Mouse (Mus musculus): ENCODE measurements around the gene Ankrd6. TPM values are rescaled to one million over a fixed set of nuclear protein-coding genes. Genes with fewer than 3 reads are reported as not detected.

The Ankrd6 gene
- total RNA-seq, 2 experiments from 2014 or later: 0.33 to 0.42 TPM

GRCm38 (mm10) chr4:32951035-32951940 is 647 bp upstream of the Ankrd6 start:
- no peak for ATAC-seq (ENCODE audit: poor library complexity, severe bottlenecking)

GRCm38 (mm10) chr4:32948696-32949095 is 1.9 kb downstream of the Ankrd6 start:
- no peak for ATAC-seq (ENCODE audit: poor library complexity, severe bottlenecking)

- ATAC-seq (ENCODE audit: poor library complexity, severe bottlenecking): no peak
Observed at GRCm38 (mm10) chr4:32947631-32948030, 3.0 kb downstream of the Ankrd6 start.

- no peak for ATAC-seq (ENCODE audit: poor library complexity, severe bottlenecking)
Observed at GRCm38 (mm10) chr4:32940984-32941383, 9.7 kb downstream of the Ankrd6 start.

- no peak for ATAC-seq (ENCODE audit: poor library complexity, severe bottlenecking)
Observed at GRCm38 (mm10) chr4:32939964-32940363, 10.7 kb downstream of the Ankrd6 start.

- ATAC-seq (ENCODE audit: poor library complexity, severe bottlenecking): no peak
Observed at GRCm38 (mm10) chr4:32939521-32939920, 11.1 kb downstream of the Ankrd6 start.

GRCm38 (mm10) chr4:32936762-32937341 is 13.8 kb downstream of the Ankrd6 start:
- no peak for ATAC-seq (ENCODE audit: poor library complexity, severe bottlenecking)

GRCm38 (mm10) chr4:32932056-32932455 is 18.6 kb downstream of the Ankrd6 start:
- ATAC-seq (ENCODE audit: poor library complexity, severe bottlenecking): no peak

GRCm38 (mm10) chr4:32929750-32930149 is 20.9 kb downstream of the Ankrd6 start:
- ATAC-seq (ENCODE audit: poor library complexity, severe bottlenecking): no peak

GRCm38 (mm10) chr4:32928692-32929448 is 21.8 kb downstream of the Ankrd6 start:
- ATAC-seq (ENCODE audit: poor library complexity, severe bottlenecking): no peak

GRCm38 (mm10) chr4:32923891-32924294 is 26.7 kb downstream of the Ankrd6 start:
- no peak for ATAC-seq (ENCODE audit: poor library complexity, severe bottlenecking)

GRCm38 (mm10) chr4:32923436-32923835 is 27.2 kb downstream of the Ankrd6 start:
- ATAC-seq (ENCODE audit: poor library complexity, severe bottlenecking): no peak

GRCm38 (mm10) chr4:32922871-32923270 is 27.8 kb downstream of the Ankrd6 start:
- no peak for ATAC-seq (ENCODE audit: poor library complexity, severe bottlenecking)

- no peak for ATAC-seq (ENCODE audit: poor library complexity, severe bottlenecking)
Observed at GRCm38 (mm10) chr4:32920863-32921262, 29.8 kb downstream of the Ankrd6 start.

- no peak for ATAC-seq (ENCODE audit: poor library complexity, severe bottlenecking)
Observed at GRCm38 (mm10) chr4:32918571-32918970, 32.1 kb downstream of the Ankrd6 start.

GRCm38 (mm10) chr4:32916689-32917385 is 33.8 kb downstream of the Ankrd6 start:
- ATAC-seq (ENCODE audit: poor library complexity, severe bottlenecking): no peak

GRCm38 (mm10) chr4:32915928-32916327 is 34.7 kb downstream of the Ankrd6 start:
- ATAC-seq (ENCODE audit: poor library complexity, severe bottlenecking): no peak

- ATAC-seq (ENCODE audit: poor library complexity, severe bottlenecking): no peak
Observed at GRCm38 (mm10) chr4:32909996-32910395, 40.6 kb downstream of the Ankrd6 start.

GRCm38 (mm10) chr4:32909241-32909979 is 41.2 kb downstream of the Ankrd6 start:
- peak; percentile 64 for ATAC-seq (ENCODE audit: poor library complexity, severe bottlenecking)

- no peak for ATAC-seq (ENCODE audit: poor library complexity, severe bottlenecking)
Observed at GRCm38 (mm10) chr4:32907631-32908030, 43.0 kb downstream of the Ankrd6 start.

Data from megakaryocyte, adult 5-6 weeks (primary cell).